Mouse (Mus musculus): Measurements from ENCODE around the gene St7l. TPM values are rescaled to one million over a fixed set of nuclear protein-coding genes. Genes with fewer than 3 reads are reported as not detected.
"Not testable (repeated sequence)": the region's sequence is repeated elsewhere in the genome, so short reads cannot be mapped to it uniquely, and the experiment has no call there.

Gene St7l
- 10 to 100 TPM; 13.8 to 20.8 TPM for total RNA-seq (2021)
- long read RNA-seq, experiment 1, full-length matches to known transcripts: 13 of 20 reads
- long read RNA-seq, experiment 1, partial matches to known transcripts: 3 of 20 reads
- long read RNA-seq, experiment 1, other reads (novel, unspliced or antisense): 4 of 20 reads
- long read RNA-seq, experiment 2, full-length matches to known transcripts: 13 of 18 reads
- long read RNA-seq, experiment 2, partial matches to known transcripts: 4 of 18 reads
- long read RNA-seq, experiment 2, other reads (novel, unspliced or antisense): 1 of 18 reads

GRCm38 (mm10) chr3:104863786-104864650 is at the start of gene St7l, which contains the start of gene Capza1:
Gene St7l (plus strand): TSS chr3:104864005.
Gene Capza1 (minus strand): TSS chr3:104864505.
- DNase-seq: peak; percentile 89

GRCm38 (mm10) chr3:104814746-104815145 is 49.1 kb upstream of the St7l start:
- DNase-seq: no peak

GRCm38 (mm10) chr3:104815346-104815745 is 48.5 kb upstream of the St7l start:
- no peak for DNase-seq

GRCm38 (mm10) chr3:104816130-104816529 is 47.7 kb upstream of the St7l start:
- DNase-seq: no peak

- peak; percentile 69 for DNase-seq
Measured at GRCm38 (mm10) chr3:104817481-104817990, 46.3 kb upstream of the St7l start.

- peak; percentile 74 for DNase-seq
Measured at GRCm38 (mm10) chr3:104817991-104818748, 45.6 kb upstream of the St7l start, which contains the start of gene Mov10. Gene Mov10 (minus strand): TSS chr3:104818563.

GRCm38 (mm10) chr3:104818749-104819134 is 45.1 kb upstream of the St7l start:
- DNase-seq: no peak

GRCm38 (mm10) chr3:104820426-104820825 is 43.4 kb upstream of the St7l start:
- DNase-seq: no peak

- no peak for DNase-seq
Measured at GRCm38 (mm10) chr3:104822413-104822812, 41.4 kb upstream of the St7l start.

GRCm38 (mm10) chr3:104835797-104836196 is 28.0 kb upstream of the St7l start:
- no peak for DNase-seq

GRCm38 (mm10) chr3:104841049-104841448 is 22.8 kb upstream of the St7l start:
- no peak for DNase-seq

- no peak for DNase-seq
Measured at GRCm38 (mm10) chr3:104846601-104847000, 17.2 kb upstream of the St7l start.

GRCm38 (mm10) chr3:104854465-104854864 is 9.3 kb upstream of the St7l start:
- no peak for DNase-seq

GRCm38 (mm10) chr3:104854866-104855265 is 8.9 kb upstream of the St7l start:
- DNase-seq: no peak

GRCm38 (mm10) chr3:104856106-104856505 is 7.7 kb upstream of the St7l start:
- no peak for DNase-seq

GRCm38 (mm10) chr3:104858560-104858959 is 5.2 kb upstream of the St7l start:
- DNase-seq: no peak

GRCm38 (mm10) chr3:104864651-104865340 is 991 bp downstream of the St7l start:
- peak; percentile 89 for DNase-seq

GRCm38 (mm10) chr3:104865341-104865788 is 1.6 kb downstream of the St7l start:
- DNase-seq: no peak

GRCm38 (mm10) chr3:104866674-104867073 is 2.9 kb downstream of the St7l start:
- not testable (repeated sequence) for DNase-seq

- no peak for DNase-seq
Measured at GRCm38 (mm10) chr3:104869611-104870010, 5.8 kb downstream of the St7l start.

- DNase-seq: no peak
Measured at GRCm38 (mm10) chr3:104888585-104888984, 24.8 kb downstream of the St7l start.

- DNase-seq: no peak
Measured at GRCm38 (mm10) chr3:104896141-104896540, 32.3 kb downstream of the St7l start.
